Mouse (Mus musculus) ES-Bruce4 (cell line): ENCODE measurements around the gene Zfp503. TPM values are rescaled to one million over a fixed set of nuclear protein-coding genes. Genes with fewer than 3 reads are reported as not detected.

ENCODE experiments used
- H3K27ac ChIP-seq: 2 replicates; pipeline ENCODE4 v1.5.1; 2012; ENCODE audit warnings: low read length, inconsistent platforms; ENCODE audit not compliant: insufficient read depth
- H3K27me3 ChIP-seq: 2 replicates; pipeline ENCODE4 v1.6.1; 2012; ENCODE audit warnings: mild to moderate bottlenecking, low read length, inconsistent platforms; ENCODE audit not compliant: control insufficient read depth, poor library complexity, insufficient read depth, severe bottlenecking
- H3K36me3 ChIP-seq: 2 replicates; pipeline ENCODE4 v1.6.1; 2012; ENCODE audit warnings: inconsistent platforms, mild to moderate bottlenecking, low read length, moderate library complexity; ENCODE audit not compliant: control insufficient read depth, poor library complexity, insufficient read depth, severe bottlenecking
- H3K4me1 ChIP-seq: one replicate; pipeline ENCODE4 v1.8.1; 2011; ENCODE audit warnings: low read length; ENCODE audit not compliant: control insufficient read depth, insufficient read depth
- H3K4me3 ChIP-seq: 2 replicates; pipeline ENCODE4 v1.5.1; 2011; ENCODE audit warnings: low read depth, mild to moderate bottlenecking, low read length
- H3K9ac ChIP-seq: 2 replicates; pipeline ENCODE4 v1.6.1; 2012; ENCODE audit warnings: low read depth, mild to moderate bottlenecking, inconsistent platforms; ENCODE audit not compliant: poor library complexity, severe bottlenecking
- H3K9me3 ChIP-seq: replicated peaks from 2 replicates; pipeline ENCODE4 v1.6.1; 2012; ENCODE audit warnings: mild to moderate bottlenecking, low read length, inconsistent platforms; ENCODE audit not compliant: control insufficient read depth, poor library complexity, insufficient read depth, severe bottlenecking
- CTCF ChIP-seq: IDR thresholded peaks from one replicate; pipeline ENCODE4 v1.8.1; 2011; ENCODE audit warnings: low read depth, low read length
- EP300 ChIP-seq: IDR thresholded peaks from 2 replicates; pipeline ENCODE4 v1.6.1; 2011; ENCODE audit warnings: low read depth, low read length; ENCODE audit not compliant: insufficient read depth
- POLR2A ChIP-seq: IDR thresholded peaks from one replicate; pipeline ENCODE4 v1.8.1; 2011; ENCODE audit warnings: low read length; ENCODE audit not compliant: insufficient read depth
- polyA plus RNA-seq: library from polyadenylated mRNA; stranded (reverse); fragments of >200 nt; gene quantifications from 2 replicates; pipeline ENCODE4 v1.2.4, GENCODE M21; 2011; ENCODE audit warnings: low read depth; ENCODE audit not compliant: missing spikeins, insufficient read depth, insufficient read length

Zfp503 gene
- polyA plus RNA-seq, 1 experiment, result 0.37 TPM

GRCm38 (mm10) chr14:21936102-21936630, 53.2 kb downstream of the Zfp503 start:
- no peak overlapping the region for H3K4me3 ChIP-seq
- TF ChIP-seq CTCF, result no peak
- no peak for TF ChIP-seq POLR2A
- TF ChIP-seq EP300, result no peak

More at GRCm38 (mm10) chr14:21936102-21936630, 53.2 kb downstream of the Zfp503 start:
- Histone ChIP-seq H3K36me3 (no peaks in the 10 kb centered on the region), H3K9me3 (no peaks in the 10 kb centered on the region), H3K27me3 (no peaks in the 10 kb centered on the region), H3K27ac (no peak overlapping the region), H3K9ac (no peak overlapping the region), H3K4me1 (no peaks in the 10 kb centered on the region)

Other genes starting within 250 kb of the Zfp503 start
- 34.2 and 34.9 TPM in 2 replicates for gene Samd8, start 239.1 kb downstream of the Zfp503 start, polyA plus RNA-seq
- not detected in 2 replicates for gene Dusp13, start 238.4 kb downstream of the Zfp503 start, polyA plus RNA-seq
- 358 and 367 TPM in 2 replicates for gene Vdac2, start 164.4 kb downstream of the Zfp503 start, polyA plus RNA-seq
- 12.8 and 19.4 TPM in 2 replicates for gene Comtd1, start 140.6 kb downstream of the Zfp503 start, polyA plus RNA-seq
- not detected in 2 replicates for gene Lrmda, start 30.1 kb upstream of the Zfp503 start, polyA plus RNA-seq